In the genomic region with DNA sequence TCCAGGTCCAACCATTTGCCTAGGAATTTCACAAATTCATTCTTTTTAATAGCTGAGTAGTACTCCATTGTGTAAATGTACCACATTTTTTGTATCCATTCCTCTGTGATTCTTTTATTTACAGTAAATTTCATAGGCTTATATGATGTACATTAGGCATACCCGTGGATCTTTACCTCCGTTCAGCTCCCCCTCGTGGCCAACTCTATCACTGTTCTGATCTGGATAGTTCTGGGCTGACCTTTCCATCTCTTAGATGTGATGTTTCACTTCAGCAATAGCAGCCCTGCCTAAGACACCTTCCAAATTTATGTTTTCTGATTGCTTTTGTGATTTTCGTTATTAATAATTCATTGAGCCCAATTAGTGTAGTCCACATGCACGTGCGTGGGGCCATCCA, we compare ENCODE assay signal across 10 mouse cellular contexts. TPM values are rescaled to one million over a fixed set of nuclear protein-coding genes. Genes with fewer than 3 reads are reported as not detected.
DNase-seq lines count a peak whose midpoint lies in the region; ATAC-seq and TF ChIP-seq lines count a peak whose summit lies in the region.
"Had no signal": no experiment of that assay in that cellular context is flagged by ENCODE, and none has a peak within 500 bp of the region (broad histone marks: within the 10 kb centered on the region; RNA-seq: fewer than 3 reads in every experiment).

No protein-coding gene starts in this region.

- H3K9ac ChIP-seq in heart, adult 2 months (ENCODE audit: low read depth, low read length): no peak overlapping the region
- no peak overlapping the region for H3K9ac ChIP-seq in heart, embryonic 11.5 days (ENCODE audit: low read depth, low read length)
- no peak overlapping the region for H3K9ac ChIP-seq in lung, embryonic 14.5 days
- H3K9ac ChIP-seq in forebrain, embryonic 11.5 days (ENCODE audit: low read length): no peak overlapping the region
- H3K9ac ChIP-seq: heart, embryonic 15.5 days had no signal

- no peak for TF ChIP-seq EP300 in heart, adult 2 months (IDR thresholded peaks at IDR 0.05; ENCODE audit: insufficient read depth, low read depth, low read length)

- intact Hi-C loops in heart, adult 2 months (cut with DNase I): loop anchor here (5.0 kb wide), 1 partner anchor 151 kb away; no protein-coding TSS in a partner anchor

- no peak overlapping the region for H3K4me3 ChIP-seq in heart, adult 2 months
- H3K4me3 ChIP-seq in heart, embryonic 11.5 days (ENCODE audit: low read depth, low read length): no peak overlapping the region
- no peak overlapping the region for H3K4me3 ChIP-seq in lung, embryonic 14.5 days (ENCODE audit: low read depth, low read length)
- no peak overlapping the region for H3K4me3 ChIP-seq in forebrain, embryonic 11.5 days (ENCODE audit: low read depth, low read length)
- no peak overlapping the region for H3K4me3 ChIP-seq in embryonic facial prominence, embryonic 10.5 days
- H3K4me3 ChIP-seq: heart, embryonic 15.5 days had no signal

- DNase-seq in heart, adult 2 months: no peak
- peak; percentile 5 for DNase-seq in lung, embryonic 14.5 days
- no peak for DNase-seq in lung, postnatal 10 days
- peak; percentile 16 for DNase-seq in adrenal gland, postnatal 10 days
- no peak for DNase-seq in forebrain, embryonic 11.5 days (ENCODE audit: low spot score)
- no peak for DNase-seq in embryonic facial prominence, embryonic 10.5 days (ENCODE audit: low spot score)
- DNase-seq: cerebellum, adult 9-10 months had no signal

- WGBS in heart, adult 2 months: 65% methylated on average over 6 of the region's 6 CpGs
- WGBS in heart, embryonic 11.5 days (ENCODE audit: insufficient replicate concordance): 68% methylated on average over 6 of the region's 6 CpGs
- 67% methylated on average over 6 of the region's 6 CpGs for WGBS in lung, embryonic 14.5 days
- WGBS in forebrain, embryonic 11.5 days: 77% methylated on average over 6 of the region's 6 CpGs
- WGBS in embryonic facial prominence, embryonic 10.5 days: 77% methylated on average over 6 of the region's 6 CpGs

- no peaks in the 10 kb centered on the region for H3K4me1 ChIP-seq in heart, adult 2 months (ENCODE audit: control insufficient read depth, insufficient read depth, low read length)
- H3K4me1 ChIP-seq in heart, embryonic 11.5 days (ENCODE audit: control insufficient read depth, insufficient read depth, low read length): no peaks in the 10 kb centered on the region
- no peaks in the 10 kb centered on the region for H3K4me1 ChIP-seq in lung, embryonic 14.5 days (ENCODE audit: insufficient read depth)
- no peaks in the 10 kb centered on the region for H3K4me1 ChIP-seq in forebrain, embryonic 11.5 days (replicated peaks; ENCODE audit: control insufficient read depth, insufficient read depth, low read length)
- no peaks in the 10 kb centered on the region for H3K4me1 ChIP-seq in embryonic facial prominence, embryonic 10.5 days
- H3K4me1 ChIP-seq: heart, embryonic 15.5 days had no signal

- no peak overlapping the region for H3K27ac ChIP-seq in heart, adult 2 months
- no peak overlapping the region for H3K27ac ChIP-seq in heart, embryonic 11.5 days (ENCODE audit: low read depth, low read length)
- H3K27ac ChIP-seq in lung, embryonic 14.5 days (ENCODE audit: low read depth): no peak overlapping the region
- H3K27ac ChIP-seq in forebrain, embryonic 11.5 days (ENCODE audit: low read depth, low read length): no peak overlapping the region
- no peak overlapping the region for H3K27ac ChIP-seq in embryonic facial prominence, embryonic 10.5 days (replicated peaks)
- H3K27ac ChIP-seq: heart, embryonic 15.5 days had no signal

- ATAC-seq in heart, embryonic 11.5 days (replicated peaks; ENCODE audit: insufficient number of reproducible peaks, low FRiP score, low TSS enrichment): no peak
- no peak for ATAC-seq in lung, embryonic 14.5 days (ENCODE audit: insufficient read depth)
- ATAC-seq in megakaryocyte, adult 5-6 weeks (ENCODE audit: poor library complexity, severe bottlenecking): peak; percentile 93
- no peak for ATAC-seq in forebrain, embryonic 11.5 days (replicated peaks; ENCODE audit: low FRiP score)

- no peak for TF ChIP-seq POLR2A in heart, adult 2 months (IDR thresholded peaks at IDR 0.05; ENCODE audit: insufficient read depth, low read depth, low read length)

- no peaks in the 10 kb centered on the region for H3K27me3 ChIP-seq in heart, adult 2 months (ENCODE audit: control insufficient read depth, insufficient read depth, low read length)
- no peaks in the 10 kb centered on the region for H3K27me3 ChIP-seq in heart, embryonic 11.5 days (ENCODE audit: control insufficient read depth, insufficient read depth, low read length)
- H3K27me3 ChIP-seq in lung, embryonic 14.5 days (ENCODE audit: insufficient read depth, low read length): no peaks in the 10 kb centered on the region
- no peaks in the 10 kb centered on the region for H3K27me3 ChIP-seq in forebrain, embryonic 11.5 days (ENCODE audit: control insufficient read depth, insufficient read depth, low read length)
- no peaks in the 10 kb centered on the region for H3K27me3 ChIP-seq in embryonic facial prominence, embryonic 10.5 days (replicated peaks; ENCODE audit: low read depth, poor library complexity, severe bottlenecking)
- H3K27me3 ChIP-seq: heart, embryonic 15.5 days had no signal

- no peaks in the 10 kb centered on the region for H3K79me2 ChIP-seq in heart, adult 2 months (replicated peaks; ENCODE audit: control insufficient read depth, insufficient read depth, low read length)

- H3K4me2 ChIP-seq in heart, embryonic 11.5 days: no peak overlapping the region
- no peak overlapping the region for H3K4me2 ChIP-seq in lung, embryonic 14.5 days
- H3K4me2 ChIP-seq in forebrain, embryonic 11.5 days (ENCODE audit: low read depth, low read length, severe bottlenecking): no peak overlapping the region
- H3K4me2 ChIP-seq: heart, embryonic 15.5 days had no signal

- H3K36me3 ChIP-seq in heart, adult 2 months (ENCODE audit: control insufficient read depth, insufficient read depth, low read length): no peaks in the 10 kb centered on the region
- no peaks in the 10 kb centered on the region for H3K36me3 ChIP-seq in heart, embryonic 11.5 days (ENCODE audit: control insufficient read depth, insufficient read depth, low read length)
- no peaks in the 10 kb centered on the region for H3K36me3 ChIP-seq in lung, embryonic 14.5 days (ENCODE audit: insufficient read depth)
- H3K36me3 ChIP-seq in forebrain, embryonic 11.5 days (ENCODE audit: control insufficient read depth, insufficient read depth, low read length): no peaks in the 10 kb centered on the region
- no peaks in the 10 kb centered on the region for H3K36me3 ChIP-seq in embryonic facial prominence, embryonic 10.5 days (replicated peaks)
- H3K36me3 ChIP-seq: heart, embryonic 15.5 days had no signal

- TF ChIP-seq CTCF in heart, adult 2 months (IDR thresholded peaks at IDR 0.05): peak; percentile 36
- no peak for TF ChIP-seq CTCF in lung, embryonic 14.5 days (IDR thresholded peaks at IDR 0.05; ENCODE audit: low read depth)

- no peaks in the 10 kb centered on the region for H3K9me3 ChIP-seq in heart, embryonic 11.5 days (replicated peaks; ENCODE audit: control insufficient read depth, low read length)
- H3K9me3 ChIP-seq in lung, embryonic 14.5 days (ENCODE audit: low read depth, low read length): no peaks in the 10 kb centered on the region
- H3K9me3 ChIP-seq in forebrain, embryonic 11.5 days (ENCODE audit: control insufficient read depth, low read length): no peaks in the 10 kb centered on the region
- H3K9me3 ChIP-seq in embryonic facial prominence, embryonic 10.5 days: no peaks in the 10 kb centered on the region
- H3K9me3 ChIP-seq: heart, embryonic 15.5 days had no signal

RNA-seq across cellular contexts. Expression of a gene that starts 29.5 kb away (rescaled TPM):
- 10 to 100 TPM; 13.3 to 14.4 TPM for total RNA-seq in heart, adult 2 months (2021)
- polyA plus RNA-seq in heart, adult 2 months (2012; rRNA removed): 7.9 and 10.9 TPM in 2 replicates
- 5.0 and 6.1 TPM in 2 replicates for polyA plus RNA-seq in heart, embryonic 11.5 days (2014; fragmentation: Nextera tagmentation; extraction: Ambion mirVana)
- 5.4 and 7.1 TPM in 2 replicates for polyA plus RNA-seq in lung, embryonic 14.5 days (2014; fragmentation: Nextera tagmentation; extraction: Ambion mirVana)
- total RNA-seq in adrenal gland, postnatal 10 days (2021): 10 to 100 TPM; 15.7 to 17.9 TPM
- total RNA-seq in megakaryocyte, adult 5-6 weeks (2015): 22.2 and 38.4 TPM in 2 replicates
- total RNA-seq in megakaryocyte, adult 5-6 weeks (2017): 20.6 and 24.6 TPM in 2 replicates
- 3.5 and 4.6 TPM in 2 replicates for polyA plus RNA-seq in forebrain, embryonic 11.5 days (2014; fragmentation: Nextera tagmentation; extraction: Ambion mirVana)
- polyA plus RNA-seq in embryonic facial prominence, embryonic 10.5 days (2016; fragmentation: Nextera tagmentation; extraction: Ambion mirVana): 3.7 and 5.3 TPM in 2 replicates

Comparison
In these comparisons a context has a peak if more than half of its experiments do, and no peak if none do; other contexts are left out.
1. DNase-seq: peak in lung, embryonic 14.5 days (single experiment) and adrenal gland, postnatal 10 days (single experiment); none in heart, adult 2 months (0 of 2), lung, postnatal 10 days (single experiment), forebrain, embryonic 11.5 days (single experiment) and embryonic facial prominence, embryonic 10.5 days (single experiment).